Mouse (Mus musculus): Measurements from ENCODE around the gene Cbx1. TPM values are rescaled to one million over a fixed set of nuclear protein-coding genes. Genes with fewer than 3 reads are reported as not detected.

Gene Cbx1
- total RNA-seq, 2 experiments from 2014 or later, result 35.0 to 42.0 TPM

GRCm38 (mm10) chr11:96762742-96763470 is 26.0 kb upstream of the Cbx1 start:
- peak overlapping the region; percentile 71 for H3K27ac ChIP-seq
- intact Hi-C loops (cut with DNase I), result loop anchor here (2.0 to 5.0 kb wide), 2 partner anchors 14 to 144 kb away; partner anchors contain the start of gene Snx11
- peak; percentile 73 for DNase-seq

DNA sequence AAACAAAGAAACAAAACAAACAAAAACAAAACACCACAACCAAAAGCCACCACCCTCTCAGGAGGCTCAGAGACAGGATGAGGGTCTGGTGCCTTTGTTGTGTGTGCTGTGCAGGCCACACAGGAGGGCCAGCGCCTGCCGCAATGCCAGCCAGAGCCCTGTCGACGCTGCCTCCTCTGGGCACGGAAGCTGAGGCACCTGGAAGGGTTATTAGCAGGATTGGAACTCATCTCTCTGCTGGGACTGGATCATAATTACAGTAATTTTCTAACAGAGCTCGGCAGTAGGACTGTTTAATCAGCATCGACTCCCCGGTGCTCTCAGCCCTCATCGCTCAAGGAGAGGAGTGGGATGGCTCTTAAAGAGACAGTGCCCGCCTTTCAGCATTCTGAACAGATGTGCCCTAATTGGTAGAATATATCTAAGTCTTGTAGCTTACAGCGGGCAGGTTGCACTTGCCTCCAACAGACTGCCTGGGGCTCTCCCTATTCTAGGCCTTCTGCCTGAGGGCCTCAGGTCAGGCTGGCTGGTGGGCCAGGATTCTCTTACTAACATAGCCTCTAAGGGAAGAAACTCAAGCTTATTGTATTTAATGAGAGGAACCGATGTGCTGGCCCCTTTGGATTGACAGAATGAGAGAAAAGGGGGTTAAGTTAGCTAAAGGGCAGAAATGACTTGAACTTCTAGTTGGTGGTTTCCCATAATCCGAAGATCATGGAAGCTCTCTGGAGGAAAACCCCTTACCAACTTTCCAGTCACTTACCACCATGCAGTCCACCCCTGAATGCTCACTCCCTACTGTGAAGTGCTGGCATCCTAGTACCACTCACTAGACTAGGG is 24.2 kb upstream of the Cbx1 start:
- no peak for TF ChIP-seq CTCF (IDR thresholded peaks at IDR 0.05)
- intact Hi-C loops (cut with DNase I), result loop anchor here (5.0 kb wide), 1 partner anchor 143 kb away; no protein-coding TSS in a partner anchor
- no peak for DNase-seq
- no peak overlapping the region; the same call in 1 of the 2 replicates for H3K4me3 ChIP-seq
- H3K27ac ChIP-seq, result peak overlapping the region; percentile 80

More at GRCm38 (mm10) chr11:96762742-96763470, 26.0 kb upstream of the Cbx1 start:
- TF ChIP-seq CTCF (IDR thresholded peaks at IDR 0.05), result no peak
- no peak overlapping the region for H3K4me3 ChIP-seq

- DNase-seq, result no peak
- intact Hi-C loops (cut with DNase I), result no loop called here
- Histone ChIP-seq H3K4me3 (no peak overlapping the region), H3K27ac (peak overlapping the region; percentile 80)
- no peak for TF ChIP-seq CTCF (IDR thresholded peaks at IDR 0.05)
Observed at GRCm38 (mm10) chr11:96765645-96766044, 23.3 kb upstream of the Cbx1 start.

- TF ChIP-seq CTCF (IDR thresholded peaks at IDR 0.05), result no peak
- Histone ChIP-seq H3K27ac (peak overlapping the region; percentile 80), H3K4me3 (no peak overlapping the region)
- no peak for DNase-seq
- intact Hi-C loops (cut with DNase I), result no loop called here
Observed at GRCm38 (mm10) chr11:96766555-96766954, 22.4 kb upstream of the Cbx1 start.

DNA sequence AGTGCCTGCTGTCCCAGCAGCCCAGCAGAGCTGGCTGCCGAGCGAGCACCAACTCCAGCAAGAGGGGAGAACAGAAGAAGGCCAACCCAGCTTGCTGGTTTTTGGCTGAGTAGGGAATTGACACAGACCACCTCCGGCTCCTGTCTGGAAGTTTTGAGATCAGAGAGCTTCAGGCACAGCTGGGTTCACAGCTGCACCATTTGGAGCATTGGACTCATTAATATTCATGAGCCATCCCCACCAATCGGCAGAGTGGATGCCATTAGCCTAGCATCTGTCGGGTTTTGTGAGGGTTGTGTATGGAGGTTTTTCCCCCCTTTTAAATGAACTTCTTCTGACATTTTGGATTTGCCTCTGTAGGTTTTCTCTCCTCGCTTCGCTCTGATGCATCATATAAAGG is 21.8 kb upstream of the Cbx1 start:
- intact Hi-C loops (cut with DNase I), result no loop called here
- H3K4me3 ChIP-seq, result no peak overlapping the region
- TF ChIP-seq CTCF (IDR thresholded peaks at IDR 0.05), result no peak
- peak overlapping the region; percentile 80 for H3K27ac ChIP-seq
- no peak for DNase-seq

- Histone ChIP-seq H3K27ac (no peak overlapping the region; the same call in 1 of the 2 replicates), H3K4me3 (no peak overlapping the region)
- DNase-seq, result no peak
- no peak for TF ChIP-seq CTCF (IDR thresholded peaks at IDR 0.05)
- intact Hi-C loops (cut with DNase I), result no loop called here
Observed at GRCm38 (mm10) chr11:96768240-96768639, 20.7 kb upstream of the Cbx1 start.

DNA sequence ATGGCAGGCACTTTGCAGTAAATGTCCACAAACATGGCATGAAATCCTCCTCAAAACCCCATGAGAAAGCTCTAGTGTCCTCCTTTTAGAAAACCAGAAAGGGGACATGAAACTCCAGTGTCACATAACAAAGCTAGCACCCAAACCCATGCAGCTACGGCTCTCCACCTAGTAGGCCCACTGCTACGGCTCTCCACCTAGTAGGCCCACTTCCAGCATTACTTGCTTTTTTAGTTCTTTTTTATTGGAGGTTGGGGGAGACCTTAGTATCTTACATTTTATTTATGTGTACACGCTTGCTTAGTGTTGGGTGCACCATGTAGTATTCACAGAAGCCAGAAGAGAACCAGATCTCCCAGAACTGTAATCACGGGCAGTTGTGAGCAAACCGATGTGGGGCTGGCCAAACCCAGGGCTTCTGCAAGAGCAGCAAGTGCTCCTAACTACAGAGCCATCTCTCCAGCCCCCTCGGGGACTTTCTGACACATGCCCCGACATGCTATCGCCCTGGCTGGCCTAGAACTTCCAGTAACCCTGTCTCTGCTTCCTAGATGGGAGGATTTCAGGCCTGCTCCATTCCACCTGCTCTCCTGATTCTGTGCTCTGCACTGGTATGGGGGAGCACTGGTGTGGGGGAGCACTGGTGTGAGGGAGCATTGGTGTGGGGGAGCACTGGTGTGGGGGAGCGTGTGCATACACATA is 17.5 kb upstream of the Cbx1 start:
- intact Hi-C loops (cut with DNase I), result no loop called here
- no peak for TF ChIP-seq CTCF (IDR thresholded peaks at IDR 0.05)
- no peak for DNase-seq
- no peak overlapping the region for H3K4me3 ChIP-seq
- H3K27ac ChIP-seq, result no peak overlapping the region

DNA sequence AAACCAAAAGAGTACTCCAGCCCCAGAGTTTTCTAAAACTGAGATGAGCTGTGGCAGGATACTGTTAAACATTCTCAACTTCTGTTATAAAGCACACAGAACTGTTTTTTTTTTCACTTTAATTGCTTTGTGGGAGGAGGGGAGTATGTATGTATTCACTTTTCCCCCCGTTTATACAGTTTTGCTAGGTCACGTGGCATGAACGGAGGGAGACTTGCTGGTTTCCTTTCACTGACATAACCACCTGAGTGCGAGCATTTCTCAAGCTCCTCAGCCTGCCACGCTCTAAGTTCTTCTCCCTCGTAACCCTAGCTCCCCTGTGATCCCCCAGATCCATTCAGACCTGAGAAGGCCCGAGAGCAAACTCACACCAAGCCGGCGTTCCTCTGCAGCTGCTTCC is 16.5 kb upstream of the Cbx1 start:
- intact Hi-C loops (cut with DNase I), result no loop called here
- TF ChIP-seq CTCF (IDR thresholded peaks at IDR 0.05), result no peak

DNA sequence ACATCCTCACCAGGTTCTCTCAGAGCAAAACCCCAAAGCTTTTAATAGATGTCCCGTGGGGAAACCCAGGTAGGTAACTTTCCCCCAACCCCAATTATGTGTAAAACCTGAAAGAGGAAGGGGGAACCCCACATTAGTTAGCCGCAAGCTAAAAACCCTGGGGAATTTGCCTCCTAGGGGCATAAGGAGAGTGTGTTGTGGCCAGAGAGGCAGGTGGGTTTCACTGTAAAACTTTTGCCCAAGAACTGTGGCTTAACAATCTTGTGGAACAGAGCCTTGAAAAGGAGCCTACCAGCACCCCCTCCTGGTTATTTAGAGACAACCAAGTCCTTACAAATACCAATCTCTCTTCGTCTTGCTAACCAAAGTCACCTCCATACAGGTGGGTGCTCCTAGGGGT is 14.4 kb upstream of the Cbx1 start:
- peak overlapping the region; percentile 92 for H3K27ac ChIP-seq
- intact Hi-C loops (cut with DNase I), result no loop called here

More for the DNA sequence above, 16.5 kb upstream of the Cbx1 start:
- no peak overlapping the region for H3K4me3 ChIP-seq
- no peak for DNase-seq
- no peak overlapping the region for H3K27ac ChIP-seq

GRCm38 (mm10) chr11:96775063-96775462 is 13.9 kb upstream of the Cbx1 start:
- no peak for TF ChIP-seq CTCF (IDR thresholded peaks at IDR 0.05)
- H3K27ac ChIP-seq, result peak overlapping the region; percentile 92
- intact Hi-C loops (cut with DNase I), result loop anchor here (5.0 kb wide), 1 partner anchor 87 kb away; no protein-coding TSS in a partner anchor
- peak overlapping the region; percentile 95 for H3K4me3 ChIP-seq
- no peak for DNase-seq

More for the DNA sequence above, 14.4 kb upstream of the Cbx1 start:
- DNase-seq, result no peak
- peak; percentile 19; the same call in 1 of the 2 replicates for TF ChIP-seq CTCF (IDR thresholded peaks at IDR 0.05)
- peak overlapping the region; percentile 95 for H3K4me3 ChIP-seq

DNA sequence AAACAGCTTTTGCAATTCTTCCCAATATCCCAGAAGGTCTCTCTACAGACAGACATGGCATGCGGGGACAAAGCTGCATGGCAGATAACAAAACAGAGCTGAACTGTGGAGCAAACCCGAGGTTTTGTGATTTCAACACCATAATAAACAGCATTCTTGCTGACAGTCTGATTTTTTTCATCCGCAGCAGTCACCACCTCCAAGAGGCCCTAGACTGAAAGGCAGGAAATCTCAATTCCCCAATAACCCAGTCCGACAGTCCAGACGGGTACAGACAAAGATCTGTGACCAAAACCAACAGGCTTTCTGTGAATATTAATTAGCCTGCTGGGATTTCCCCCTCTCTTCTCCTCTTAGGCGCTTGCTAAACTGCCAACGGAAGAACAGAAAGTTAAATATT is 13.3 kb upstream of the Cbx1 start:
- Histone ChIP-seq H3K27ac (peak overlapping the region; percentile 92), H3K4me3 (peak overlapping the region; percentile 95)
- DNase-seq, result no peak
- TF ChIP-seq CTCF (IDR thresholded peaks at IDR 0.05), result no peak
- intact Hi-C loops (cut with DNase I), result loop anchor here (2.0 to 5.0 kb wide), 3 partner anchors 13 to 87 kb away; no protein-coding TSS in a partner anchor

- Histone ChIP-seq H3K4me3 (peak overlapping the region; percentile 95), H3K27ac (peak overlapping the region; percentile 92)
- intact Hi-C loops (cut with DNase I), result loop anchor here (2.0 to 5.0 kb wide), 3 partner anchors 13 to 86 kb away; no protein-coding TSS in a partner anchor
- DNase-seq, result no peak
- TF ChIP-seq CTCF (IDR thresholded peaks at IDR 0.05), result peak; percentile 30; the same call in 1 of the 2 replicates
Observed at GRCm38 (mm10) chr11:96776068-96776467, 12.9 kb upstream of the Cbx1 start.

All from gastrocnemius, adult 2 months (tissue).